Comparison of ENCODE assay signal across 16 mouse cellular contexts in the genomic region with DNA sequence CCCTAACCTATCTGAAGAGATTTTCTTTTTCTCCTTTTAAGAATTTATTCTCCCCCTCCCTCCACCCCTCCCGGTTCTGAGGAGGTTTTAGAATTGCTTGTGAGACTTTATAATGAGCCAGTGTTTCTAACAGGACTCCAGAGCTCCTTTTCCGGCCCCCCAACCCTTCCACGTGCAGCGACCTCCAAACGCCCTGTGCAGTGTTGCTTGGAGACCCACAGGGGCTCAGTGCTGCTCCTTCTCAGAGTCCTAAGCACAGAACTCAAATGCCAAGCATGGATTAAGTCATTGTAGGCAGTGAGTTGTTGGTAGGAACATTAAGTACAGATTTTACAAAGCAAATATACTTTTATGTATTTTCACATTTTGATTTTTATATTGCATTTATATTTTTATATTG.
"Had no signal": no experiment of that assay in that cellular context is flagged by ENCODE, and none has a peak within 500 bp of the region (broad histone marks: within the 10 kb centered on the region; RNA-seq: fewer than 3 reads in every experiment).

No protein-coding gene starts in this region.

- H3K27me3 ChIP-seq: limb, embryonic 12.5 days; limb, embryonic 15.5 days; midbrain, embryonic 13.5 days; neural tube, embryonic 12.5 days; stomach, embryonic 15.5 days had no signal

- H3K4me3 ChIP-seq: limb, embryonic 12.5 days; limb, embryonic 15.5 days; midbrain, embryonic 13.5 days; neural tube, embryonic 12.5 days; stomach, embryonic 15.5 days had no signal

- H3K4me1 ChIP-seq: limb, embryonic 15.5 days; midbrain, embryonic 13.5 days; neural tube, embryonic 12.5 days; stomach, embryonic 15.5 days had no signal

- H3K9me3 ChIP-seq: limb, embryonic 12.5 days; limb, embryonic 15.5 days; midbrain, embryonic 13.5 days; neural tube, embryonic 12.5 days; stomach, embryonic 15.5 days had no signal

- H3K9ac ChIP-seq: limb, embryonic 12.5 days; limb, embryonic 15.5 days; liver, embryonic 14.5 days; liver, postnatal 0 days; lung, embryonic 14.5 days; midbrain, embryonic 13.5 days; neural tube, embryonic 12.5 days; stomach, embryonic 15.5 days had no signal

- ATAC-seq: liver, postnatal 0 days; lung, postnatal 0 days; midbrain, embryonic 13.5 days had no signal

- H3K27ac ChIP-seq: limb, embryonic 12.5 days; limb, embryonic 15.5 days; liver, embryonic 14.5 days; macrophage; midbrain, embryonic 13.5 days; neural tube, embryonic 12.5 days; stomach, embryonic 15.5 days had no signal

- DNase-seq: left cerebral cortex, postnatal 4 days; liver, postnatal 0 days; lung, embryonic 14.5 days; retina, postnatal 1 day; right cerebral cortex, postnatal 25 days; spleen, adult 18-20 months; thymus, postnatal 25 days had no signal

- H3K4me2 ChIP-seq: limb, embryonic 12.5 days; limb, embryonic 15.5 days; liver, embryonic 11.5 days; lung, embryonic 14.5 days; midbrain, embryonic 13.5 days; neural tube, embryonic 12.5 days; stomach, embryonic 15.5 days had no signal
